Mouse (Mus musculus) embryonic facial prominence, embryonic 13.5 days (tissue): ENCODE measurements at regions not wholly inside any gene's neighbourhood (a gene's known extent, or its start where the extent isn't known, plus 50 kb on each side); places are given as distances from the start of the nearest gene placed in this dataset.
A peak's percentile ranks its signal among the peaks of the same experiment; 100 is the strongest.
"Not testable (repeated sequence)": the region's sequence is repeated elsewhere in the genome, so short reads cannot be mapped to it uniquely, and the experiment has no call there.

Experiments used
- ATAC-seq: fragments of 200-750 bp; cut with Nextera tagmentation; 2 replicates; pipeline ENCODE4 v1.8.0; 2017; ENCODE audit warnings: low read depth; ENCODE audit not compliant: insufficient number of reproducible peaks, insufficient read depth, low FRiP score, low TSS enrichment
- H3K27ac ChIP-seq: fragments of 300-500 bp; sonication (generic); 2 replicates; pipeline ENCODE4 v1.5.1; 2015; ENCODE audit warnings: moderate library complexity, mild to moderate bottlenecking, inconsistent platforms
- H3K27me3 ChIP-seq: fragments of 300-500 bp; sonication (generic); 2 replicates; pipeline ENCODE4 v1.6.1; 2015; ENCODE audit warnings: mild to moderate bottlenecking, inconsistent platforms
- H3K36me3 ChIP-seq: fragments of 300-500 bp; sonication (generic); 2 replicates; pipeline ENCODE4 v1.6.1; 2015; ENCODE audit warnings: mild to moderate bottlenecking, inconsistent platforms
- H3K4me1 ChIP-seq: fragments of 300-500 bp; sonication (generic); 2 replicates; pipeline ENCODE4 v1.6.1; 2015; ENCODE audit warnings: inconsistent platforms
- H3K4me2 ChIP-seq: fragments of 300-500 bp; sonication (generic); 2 replicates; pipeline ENCODE4 v1.6.1; 2015; ENCODE audit warnings: moderate library complexity, mild to moderate bottlenecking, inconsistent platforms
- H3K4me3 ChIP-seq: fragments of 300-500 bp; sonication (generic); 2 replicates; pipeline ENCODE4 v1.5.1; 2015; ENCODE audit warnings: mild to moderate bottlenecking, inconsistent platforms
- H3K9ac ChIP-seq: fragments of 300-500 bp; sonication (generic); 2 replicates; pipeline ENCODE4 v1.6.1; 2015; ENCODE audit warnings: mild to moderate bottlenecking, inconsistent platforms
- H3K9me3 ChIP-seq: fragments of 300-500 bp; sonication (generic); 2 replicates; pipeline ENCODE4 v1.6.1; 2016; ENCODE audit warnings: inconsistent platforms
- WGBS: fragments of 180-500 bp; shearing (Covaris S2); methylation state at CpG from one replicate; pipeline ENCODE4 v1.1.7; 2015; ENCODE audit warnings: mixed read lengths; 5-methylcytosine and 5-hydroxymethylcytosine counted together

DNA sequence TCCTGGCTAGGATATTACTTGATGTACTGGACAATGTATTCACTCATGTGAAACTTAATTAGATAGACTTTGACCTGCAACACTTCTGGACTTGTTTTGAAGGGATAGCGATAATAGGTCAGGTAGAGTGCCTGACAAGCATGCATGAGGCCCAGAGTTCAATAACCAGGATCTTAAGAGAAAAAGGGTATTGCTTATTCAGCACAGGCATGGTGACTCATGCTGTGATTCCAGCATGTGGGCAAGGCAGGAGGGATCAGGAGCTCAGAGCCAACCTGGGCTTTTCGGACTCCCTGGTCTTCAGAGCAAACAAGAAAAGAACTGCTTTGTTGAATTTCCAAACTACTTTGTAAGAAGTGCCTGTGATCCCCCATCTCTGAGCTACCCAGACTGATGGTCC, 411.4 kb downstream of the Med10 start:
- Histone ChIP-seq H3K27me3 (no peaks in the 10 kb centered on the region), H3K27ac (no peak overlapping the region), H3K4me3 (no peak overlapping the region), H3K4me1 (no peaks in the 10 kb centered on the region), H3K36me3 (no peaks in the 10 kb centered on the region), H3K9ac (no peak overlapping the region), H3K9me3 (no peaks in the 10 kb centered on the region), H3K4me2 (no peak overlapping the region)
- WGBS: 68% methylated on average over 2 of the region's 2 CpGs
- no peak for ATAC-seq

DNA sequence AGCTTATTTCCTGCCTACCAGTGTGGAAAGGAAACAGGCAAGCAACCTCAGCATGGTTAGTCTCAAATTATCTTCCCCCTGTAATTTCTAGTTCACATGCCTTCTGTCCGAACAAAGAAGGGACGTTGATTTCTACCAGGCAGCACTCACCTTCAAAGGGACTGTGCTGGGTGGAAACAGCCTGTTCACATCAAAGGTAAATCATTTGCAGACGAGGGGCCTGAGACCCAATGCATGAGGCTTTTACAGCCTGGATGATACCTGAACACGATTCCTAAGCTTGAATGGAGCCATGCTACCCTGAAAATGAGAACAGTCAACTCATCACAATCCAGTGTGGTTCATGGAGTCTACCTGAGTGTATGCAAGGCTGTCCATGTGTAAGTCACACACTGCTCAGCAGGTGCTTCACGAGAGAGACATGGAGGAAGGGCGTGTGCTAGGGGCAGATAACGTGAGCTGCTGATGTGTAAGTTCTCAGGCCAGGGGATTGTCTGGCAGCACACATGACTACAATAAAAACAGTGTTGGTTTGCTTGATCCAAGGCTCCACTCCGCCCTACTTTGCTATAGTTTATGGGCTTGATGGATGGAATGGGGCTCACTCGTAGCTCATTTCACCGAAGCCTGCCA, 411.9 kb downstream of the Med10 start:
- Histone ChIP-seq H3K36me3 (no peaks in the 10 kb centered on the region), H3K27ac (no peak overlapping the region), H3K4me2 (no peak overlapping the region), H3K4me3 (no peak overlapping the region), H3K27me3 (no peaks in the 10 kb centered on the region), H3K9me3 (no peaks in the 10 kb centered on the region), H3K4me1 (no peaks in the 10 kb centered on the region), H3K9ac (no peak overlapping the region)
- 56% methylated on average over 10 of the region's 10 CpGs for WGBS
- no peak for ATAC-seq

DNA sequence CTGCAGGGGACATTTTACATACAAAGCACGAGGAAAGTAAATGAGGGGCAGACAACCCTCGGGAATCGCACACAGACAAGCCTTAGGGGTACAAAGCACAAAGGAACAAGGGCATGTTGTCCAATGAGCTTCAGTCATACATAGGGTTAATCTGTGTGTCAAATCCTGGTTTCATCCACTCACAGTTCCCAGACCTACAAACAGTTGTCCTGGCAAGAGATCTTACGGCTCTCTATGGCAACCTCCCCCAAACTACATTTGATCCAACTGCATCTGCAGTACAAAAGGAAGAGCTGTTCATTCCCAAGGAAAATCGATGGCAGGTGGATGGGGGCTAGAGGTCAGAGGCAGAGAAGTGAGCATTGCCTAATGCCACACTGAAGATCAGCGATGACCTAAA, 413.9 kb downstream of the Med10 start:
- Histone ChIP-seq H3K36me3 (no peaks in the 10 kb centered on the region), H3K27ac (no peak overlapping the region), H3K27me3 (no peaks in the 10 kb centered on the region), H3K4me2 (no peak overlapping the region), H3K9ac (no peak overlapping the region), H3K4me3 (no peak overlapping the region), H3K4me1 (no peaks in the 10 kb centered on the region), H3K9me3 (no peaks in the 10 kb centered on the region)
- no peak for ATAC-seq
- 62% methylated on average over 6 of the region's 6 CpGs for WGBS

DNA sequence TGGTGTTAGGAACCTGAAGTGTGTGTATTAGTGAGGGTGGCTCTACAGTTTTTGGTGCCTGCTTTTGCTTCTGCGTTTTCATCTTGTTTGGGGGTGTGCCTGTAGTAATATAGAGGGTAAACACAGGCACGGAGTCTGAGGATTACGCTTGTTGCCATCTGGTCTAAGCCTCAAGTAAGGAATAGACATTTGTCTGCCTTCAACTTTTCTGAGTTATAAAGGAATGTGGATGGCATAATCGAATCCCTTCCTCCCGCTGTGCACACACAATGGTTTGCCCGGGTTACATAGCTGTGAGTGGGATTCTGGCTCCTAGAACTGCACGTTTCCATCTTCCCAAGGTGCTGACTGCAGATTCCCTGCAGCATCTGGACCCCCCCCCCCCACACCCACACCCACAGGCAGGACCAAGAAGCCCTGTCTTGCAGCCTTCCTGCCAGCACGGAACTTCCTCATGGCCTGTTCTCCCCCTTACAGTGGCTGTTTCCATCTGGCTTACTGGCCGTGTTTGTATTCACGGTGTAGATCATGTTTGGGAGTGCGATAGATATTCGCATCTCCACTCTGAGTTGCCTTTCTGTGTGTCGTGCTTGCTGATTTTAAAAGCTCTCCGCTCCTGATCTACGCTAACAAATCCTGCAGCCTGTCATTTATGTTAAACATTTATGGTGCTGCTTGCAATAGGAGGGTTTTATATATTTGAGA, 415.4 kb downstream of the Med10 start:
- no peak overlapping the region for H3K4me2 ChIP-seq
- 60% methylated on average over 15 of the region's 15 CpGs for WGBS
- no peaks in the 10 kb centered on the region for H3K9me3 ChIP-seq
- no peak overlapping the region for H3K4me3 ChIP-seq
- no peaks in the 10 kb centered on the region for H3K36me3 ChIP-seq
- no peaks in the 10 kb centered on the region for H3K4me1 ChIP-seq
- no peak overlapping the region for H3K9ac ChIP-seq
- H3K27ac ChIP-seq: no peak overlapping the region
- H3K27me3 ChIP-seq: no peaks in the 10 kb centered on the region
- no peak for ATAC-seq

DNA sequence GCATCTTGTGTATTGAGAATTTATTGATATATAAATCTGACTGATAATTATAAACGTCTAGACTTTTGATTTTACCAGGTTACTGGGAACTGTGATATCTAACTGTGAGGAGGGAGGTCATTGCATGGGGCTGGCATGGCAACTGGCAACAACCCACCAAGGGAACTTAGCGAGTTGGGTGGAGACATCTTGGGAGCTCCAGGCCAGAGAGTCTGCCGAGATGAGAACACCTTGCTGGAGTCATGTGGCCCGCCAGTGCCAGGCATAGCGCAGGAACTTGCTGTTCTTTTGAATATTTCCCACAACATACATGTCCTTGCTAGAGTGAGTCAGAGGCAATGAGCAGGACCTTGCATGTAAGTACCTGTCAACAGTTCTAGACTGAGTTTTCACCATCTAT, 413.9 kb downstream of the Ice1 start:
- H3K4me2 ChIP-seq: no peak overlapping the region
- no peaks in the 10 kb centered on the region for H3K4me1 ChIP-seq
- H3K27me3 ChIP-seq: no peaks in the 10 kb centered on the region
- no peak overlapping the region for H3K9ac ChIP-seq
- WGBS: 89% methylated on average over 5 of the region's 5 CpGs
- no peaks in the 10 kb centered on the region for H3K36me3 ChIP-seq
- ATAC-seq: no peak
- no peaks in the 10 kb centered on the region for H3K9me3 ChIP-seq
- H3K4me3 ChIP-seq: no peak overlapping the region
- H3K27ac ChIP-seq: no peak overlapping the region

DNA sequence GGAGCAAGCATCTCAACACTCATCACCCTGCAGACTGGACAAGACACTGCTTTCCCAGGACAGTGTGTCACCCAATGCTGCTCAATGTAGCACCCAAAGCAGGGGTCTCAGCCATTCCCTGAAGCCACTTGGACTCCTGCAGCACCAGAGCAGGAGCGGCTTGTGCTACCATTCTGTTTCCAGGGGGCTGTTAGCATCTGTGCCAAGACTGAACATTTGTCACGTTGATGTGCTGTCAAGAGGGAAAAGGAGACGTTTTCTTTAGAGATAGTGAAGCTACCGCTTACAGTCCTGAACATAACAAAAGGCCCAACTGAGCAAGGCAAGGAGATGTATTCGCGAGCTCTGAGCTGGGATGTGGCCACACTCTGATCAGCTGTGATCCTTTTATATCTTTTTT, 410.3 kb downstream of the Ice1 start:
- Histone ChIP-seq H3K36me3 (no peaks in the 10 kb centered on the region), H3K27me3 (peaks cover 4% of the 10 kb centered on the region)
- ATAC-seq: no peak

DNA sequence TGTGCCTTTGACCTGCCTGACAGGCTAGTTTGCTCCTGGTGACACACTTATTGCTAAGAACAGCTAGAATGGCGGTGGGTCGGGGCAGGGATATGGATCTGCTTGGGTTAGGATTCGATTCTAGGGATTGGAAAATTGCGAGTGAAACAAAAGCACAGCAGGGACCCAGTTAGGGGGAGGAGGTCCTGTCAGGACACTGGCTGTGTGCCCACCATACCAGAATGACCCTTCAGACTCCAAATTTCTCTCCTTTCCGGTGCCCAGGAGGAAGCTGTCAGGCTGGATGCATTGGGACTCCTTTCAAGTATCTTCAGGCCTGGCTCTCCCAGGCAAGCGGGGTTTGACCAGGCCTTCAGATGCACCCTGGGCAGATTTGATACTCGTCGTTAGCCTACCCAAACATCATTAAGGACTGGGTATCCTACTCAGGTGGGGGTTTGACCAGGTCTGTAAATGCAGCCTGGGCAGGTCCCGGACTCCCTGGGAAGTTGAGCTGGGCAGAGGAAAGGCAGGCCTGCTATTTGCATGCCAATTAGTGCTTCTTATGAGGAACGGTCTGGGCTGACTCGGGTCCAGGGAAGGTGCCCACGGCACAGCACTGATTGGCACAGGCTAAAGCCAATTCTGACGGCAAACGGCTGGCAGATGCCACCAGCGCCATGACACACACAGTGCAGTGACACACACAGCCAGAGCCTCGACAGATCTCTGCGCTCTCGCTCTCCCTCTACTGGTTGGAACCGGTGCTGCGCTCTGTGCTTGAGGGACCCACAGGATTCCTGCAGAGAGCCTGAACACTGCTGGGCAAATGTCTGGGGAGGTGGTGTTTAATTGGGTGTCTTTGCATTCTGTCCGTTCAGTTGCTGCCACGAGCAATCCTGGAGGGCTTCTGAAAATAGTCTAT, 403.3 kb downstream of the Ice1 start:
- H3K27ac ChIP-seq: no peak overlapping the region
- H3K9ac ChIP-seq: no peak overlapping the region; the same call in 1 of the 2 replicates
- WGBS: 30% methylated on average over 22 of the region's 22 CpGs
- no peak overlapping the region for H3K4me3 ChIP-seq
- peak; percentile 60; the same call in 1 of the 2 replicates for ATAC-seq
- no peaks in the 10 kb centered on the region for H3K9me3 ChIP-seq
- H3K27me3 ChIP-seq: peaks cover 21% of the 10 kb centered on the region
- peak overlapping the region; percentile 46 for H3K4me2 ChIP-seq
- H3K36me3 ChIP-seq: no peaks in the 10 kb centered on the region
- H3K4me1 ChIP-seq: no peaks in the 10 kb centered on the region

More for the DNA sequence above, 410.3 kb downstream of the Ice1 start:
- no peak overlapping the region for H3K4me2 ChIP-seq
- H3K4me1 ChIP-seq: no peaks in the 10 kb centered on the region
- H3K27ac ChIP-seq: no peak overlapping the region
- H3K9me3 ChIP-seq: no peaks in the 10 kb centered on the region
- H3K9ac ChIP-seq: no peak overlapping the region
- no peak overlapping the region for H3K4me3 ChIP-seq
- 85% methylated on average over 6 of the region's 6 CpGs for WGBS

DNA sequence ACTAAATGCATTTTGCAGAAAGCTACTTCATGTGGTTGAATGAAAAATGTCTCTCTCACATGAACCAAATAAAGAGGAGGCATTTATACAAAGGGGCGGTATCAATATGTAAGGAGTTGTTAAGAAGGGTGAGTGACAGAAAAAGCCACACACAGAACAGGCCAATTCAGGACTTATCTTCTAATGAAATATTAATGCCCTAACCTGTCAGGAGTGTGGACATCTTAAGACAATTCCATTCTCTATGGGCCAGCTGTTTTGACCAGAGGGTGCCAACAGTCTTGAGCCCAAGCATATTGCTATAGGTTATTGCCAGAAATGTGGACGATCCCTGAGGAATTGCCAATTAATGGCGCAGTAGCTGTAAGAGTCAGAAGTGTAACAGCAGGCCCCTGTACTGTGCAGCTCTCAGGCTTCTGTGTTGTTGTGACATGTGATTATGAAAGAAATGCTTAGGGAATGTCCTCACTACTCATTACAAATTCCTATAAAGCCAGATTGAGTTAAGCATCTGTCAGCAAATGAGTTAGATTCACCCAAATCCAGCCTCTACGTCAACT, 393.8 kb downstream of the Ice1 start:
- H3K27ac ChIP-seq: no peak overlapping the region

DNA sequence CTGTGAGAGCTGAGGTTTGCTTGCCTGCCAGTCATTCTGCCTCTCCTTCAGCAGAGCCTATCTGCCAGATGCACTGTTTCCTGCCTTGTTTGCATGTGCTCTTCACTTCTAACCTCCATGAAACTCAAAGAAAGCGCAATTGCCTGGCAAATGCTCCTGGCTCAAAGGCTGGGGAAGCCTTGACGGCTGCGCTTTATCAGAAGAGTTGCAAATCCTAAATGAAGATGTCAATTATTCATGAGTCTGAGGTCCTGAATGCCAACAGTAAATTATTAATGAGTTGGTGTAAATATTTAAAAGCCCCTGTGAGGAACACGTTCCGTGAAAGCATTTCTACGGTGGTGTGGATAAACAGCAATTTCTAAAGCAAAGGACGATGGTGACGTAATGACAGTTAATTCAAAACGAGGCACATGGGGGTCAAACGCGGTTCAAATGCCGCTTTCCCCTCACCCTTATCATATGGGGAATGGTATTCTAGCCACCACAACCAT, 377.4 kb downstream of the Ice1 start:
- Histone ChIP-seq H3K27me3 (no peaks in the 10 kb centered on the region), H3K9ac (no peak overlapping the region), H3K4me2 (no peak overlapping the region), H3K4me1 (no peaks in the 10 kb centered on the region), H3K4me3 (no peak overlapping the region), H3K27ac (no peak overlapping the region), H3K9me3 (no peaks in the 10 kb centered on the region), H3K36me3 (no peaks in the 10 kb centered on the region)
- WGBS: 78% methylated on average over 12 of the region's 12 CpGs
- no peak for ATAC-seq

More for the DNA sequence above, 393.8 kb downstream of the Ice1 start:
- Histone ChIP-seq H3K9ac (no peak overlapping the region), H3K36me3 (no peaks in the 10 kb centered on the region), H3K4me1 (no peaks in the 10 kb centered on the region), H3K4me3 (no peak overlapping the region), H3K4me2 (no peak overlapping the region), H3K27me3 (no peaks in the 10 kb centered on the region), H3K9me3 (no peaks in the 10 kb centered on the region)
- WGBS: 91% methylated on average over 4 of the region's 4 CpGs
- ATAC-seq: no peak

DNA sequence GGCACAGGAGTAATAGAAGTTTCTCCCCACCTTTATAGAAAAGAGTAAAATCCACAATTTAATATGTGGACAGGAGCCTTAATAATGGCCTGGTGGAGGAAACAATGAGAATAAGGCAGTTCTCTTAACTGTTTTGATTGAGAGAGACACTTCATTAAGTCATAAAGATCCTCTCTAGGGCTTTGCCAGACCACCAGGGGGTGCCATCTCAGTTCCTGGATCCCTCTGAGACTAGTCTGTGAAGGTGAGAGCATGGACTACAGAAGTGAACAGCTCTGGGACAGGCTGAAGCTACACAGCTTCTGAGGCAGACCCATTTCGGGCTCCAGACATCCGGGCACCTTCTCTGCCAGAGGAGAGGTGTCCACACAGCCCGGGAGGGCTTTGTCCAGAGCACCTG, 373.8 kb downstream of the Ice1 start:
- WGBS: 91% methylated on average over 3 of the region's 3 CpGs

DNA sequence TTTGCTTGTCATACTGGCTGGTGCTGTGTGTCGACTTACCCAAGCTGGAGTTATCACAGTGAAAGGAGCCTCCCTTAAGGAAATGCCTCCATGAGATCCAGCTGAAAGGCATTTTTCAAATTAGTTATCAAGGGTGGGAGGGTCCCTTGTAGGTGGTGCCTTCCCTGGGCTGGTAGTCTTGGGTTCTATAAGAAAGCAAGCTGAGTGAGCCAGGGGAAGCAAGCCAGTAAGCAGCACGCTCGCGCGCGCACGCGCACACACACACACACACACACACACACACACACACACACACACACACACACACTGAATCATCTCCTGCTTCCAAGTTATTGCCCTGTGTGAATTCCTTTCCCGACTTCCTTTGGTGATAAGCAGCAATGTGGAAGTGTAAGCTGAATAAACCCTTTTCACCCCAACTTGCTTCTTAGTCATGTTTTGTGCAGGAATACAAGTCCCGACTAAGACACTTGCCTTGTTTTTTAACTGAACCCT, 360.5 kb downstream of the Ice1 start:
- H3K4me2 ChIP-seq, H3K4me3 ChIP-seq, H3K36me3 ChIP-seq, ATAC-seq, H3K9ac ChIP-seq, H3K4me1 ChIP-seq, H3K9me3 ChIP-seq, H3K27ac ChIP-seq, H3K27me3 ChIP-seq: not testable (repeated sequence)
- WGBS: 78% methylated on average over 10 of the region's 10 CpGs

More for the DNA sequence above, 373.8 kb downstream of the Ice1 start:
- Histone ChIP-seq H3K9ac (no peak overlapping the region), H3K4me2 (no peak overlapping the region), H3K36me3 (no peaks in the 10 kb centered on the region), H3K9me3 (no peaks in the 10 kb centered on the region), H3K4me3 (no peak overlapping the region), H3K4me1 (no peaks in the 10 kb centered on the region), H3K27ac (no peak overlapping the region), H3K27me3 (no peaks in the 10 kb centered on the region)
- no peak for ATAC-seq
